Mouse (Mus musculus) embryo, embryonic 10.5 days (tissue): ENCODE measurements around the gene Stat5b.
"Not testable (repeated sequence)": the region's sequence is repeated elsewhere in the genome, so short reads cannot be mapped to it uniquely, and the experiment has no call there.

Experiments
- DNase-seq: peaks from one replicate; pipeline ENCODE4 v3.0.0-alpha.2; 2015; ENCODE audit warnings: low spot score

The Stat5b gene

DNA sequence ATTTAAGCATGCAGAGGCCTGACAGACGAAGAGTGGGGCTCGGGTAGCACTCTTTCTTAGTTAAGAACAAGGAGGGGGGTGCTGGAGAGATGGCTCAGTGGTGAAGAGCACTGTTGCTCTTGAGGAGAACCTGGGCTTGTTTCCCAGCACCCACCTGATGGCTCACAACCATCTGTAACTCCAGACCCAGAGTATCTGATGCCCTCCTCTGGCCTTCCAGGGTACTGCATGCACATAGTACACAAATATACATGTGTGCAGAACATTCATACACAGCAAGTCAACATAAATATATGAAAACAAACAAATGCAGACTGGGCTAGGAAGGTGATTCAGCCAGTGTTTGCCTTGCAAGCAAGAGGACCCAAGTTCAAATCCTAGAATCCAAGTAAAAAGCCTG is 39.4 kb downstream of the Stat5b start:
- no peak for DNase-seq

DNA sequence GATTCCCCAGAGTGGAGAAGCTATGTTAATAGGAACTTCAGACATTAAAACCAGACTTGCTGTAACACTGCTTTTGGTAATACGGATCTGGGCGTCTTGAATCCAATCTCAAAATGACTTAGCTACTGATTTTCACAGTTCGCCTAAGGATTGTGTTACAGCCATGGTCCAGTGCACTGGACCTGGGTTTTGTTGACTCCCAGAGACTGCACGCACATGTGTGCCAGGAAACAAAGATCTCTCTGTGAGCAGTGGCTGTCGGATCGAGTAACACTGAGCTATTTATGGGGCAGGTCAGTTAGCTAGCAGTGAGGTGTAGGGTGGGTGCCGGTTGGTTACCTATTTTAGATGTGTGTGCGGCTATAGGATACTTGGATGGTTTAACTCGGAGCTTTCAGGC is 40.0 kb downstream of the Stat5b start:
- DNase-seq, result no peak

DNA sequence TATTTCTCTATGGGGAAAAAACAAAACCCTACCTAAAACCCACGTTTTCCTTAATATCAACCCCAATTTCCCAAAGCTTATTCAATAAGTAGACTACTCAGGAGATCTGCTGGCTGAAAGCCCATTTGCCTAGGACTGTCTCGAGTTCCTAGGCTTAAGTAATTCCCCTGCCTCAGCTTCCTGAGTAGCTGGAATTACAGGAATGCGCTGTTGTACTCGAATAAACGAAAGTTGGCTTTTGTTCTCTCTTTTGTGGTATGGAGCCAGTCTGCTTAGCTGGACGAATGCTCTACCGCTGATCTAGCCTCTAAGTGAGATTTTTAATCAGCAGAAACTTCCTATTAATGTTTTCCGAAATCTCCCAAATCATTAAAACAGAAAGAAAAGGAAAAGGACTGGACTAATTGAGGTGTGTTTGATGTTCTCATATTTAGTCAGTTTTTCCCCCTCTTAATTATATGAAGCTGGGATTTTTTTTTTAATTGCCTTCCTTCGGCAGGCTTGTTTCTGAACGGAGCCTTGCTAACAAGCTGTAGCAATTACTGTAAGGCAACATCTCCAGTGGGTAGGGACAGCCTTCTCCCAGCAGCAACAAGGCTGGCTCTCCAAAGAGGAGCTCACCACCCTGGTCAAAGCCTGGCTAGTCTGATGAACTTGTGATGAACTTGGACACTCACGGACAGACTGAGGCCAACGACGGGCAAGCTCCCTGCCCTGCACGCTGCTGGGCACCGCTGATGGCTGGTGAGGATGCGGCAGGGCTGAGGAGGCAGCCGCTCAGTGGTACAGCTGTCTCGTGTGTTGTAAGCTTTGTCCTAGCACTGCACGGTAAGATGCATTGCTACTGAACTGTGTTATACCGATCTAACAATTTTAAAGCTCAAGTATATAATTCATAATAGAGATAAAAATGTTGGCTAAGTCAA is 43.9 kb downstream of the Stat5b start:
- DNase-seq, result no peak

DNA sequence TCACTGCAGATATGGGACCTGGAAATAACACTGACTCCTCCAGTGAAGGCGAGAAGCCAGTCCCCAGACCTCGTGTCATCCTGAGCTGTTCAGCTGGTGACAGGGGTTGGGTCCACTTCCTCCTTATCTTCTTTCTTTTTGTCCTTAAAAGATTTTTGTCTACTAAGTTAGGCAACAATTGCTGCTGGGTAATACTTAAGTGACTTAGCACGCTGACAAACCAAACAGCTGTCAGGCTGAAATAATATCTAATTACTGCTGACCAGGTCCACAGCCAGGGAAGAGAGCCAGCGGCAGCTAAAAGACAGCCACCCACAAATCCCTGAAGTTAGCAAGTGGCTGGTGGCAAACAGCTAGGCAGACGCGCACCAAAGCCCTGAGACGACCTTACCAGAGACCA is 45.0 kb downstream of the Stat5b start:
- no peak for DNase-seq

DNA sequence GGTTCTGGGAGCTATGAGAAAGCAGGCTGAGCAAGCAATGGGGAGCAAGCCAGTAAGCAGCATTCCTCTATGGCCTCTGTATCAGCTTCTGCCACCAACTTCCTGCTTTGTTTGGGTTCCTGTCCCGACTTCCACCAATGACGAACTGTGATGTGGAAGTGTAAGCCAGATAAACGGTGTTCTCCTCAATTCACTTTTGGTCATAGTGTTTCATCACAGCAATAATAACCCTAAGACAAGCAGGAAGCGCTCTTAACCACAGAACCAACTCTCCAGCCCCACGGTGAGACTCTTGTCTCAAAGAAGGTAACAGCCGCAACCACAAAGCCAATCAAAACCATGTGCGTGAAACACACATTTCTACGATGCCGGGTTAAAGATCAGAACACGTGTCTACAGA is 46.1 kb downstream of the Stat5b start:
- DNase-seq, result no peak

DNA sequence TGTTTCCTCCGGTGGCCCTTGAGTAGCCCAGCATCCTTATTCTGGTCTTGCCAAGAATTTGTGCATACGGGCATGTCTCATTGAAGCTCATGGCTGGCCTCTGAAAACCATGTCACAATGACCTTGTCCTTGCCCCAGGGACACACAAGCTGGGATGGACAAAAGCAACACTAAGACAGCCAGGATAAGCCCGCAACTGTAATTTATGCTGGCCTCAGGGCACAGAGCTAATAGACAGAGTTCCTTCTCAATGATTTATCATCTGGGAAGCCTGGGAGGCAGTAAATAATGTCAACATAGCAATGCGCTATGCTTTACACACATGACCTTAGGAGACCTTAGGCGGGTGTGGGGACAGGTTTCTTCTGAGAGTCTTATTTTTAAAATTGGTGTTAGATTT is 51.1 kb downstream of the Stat5b start:
- peak; percentile 34 for DNase-seq

DNA sequence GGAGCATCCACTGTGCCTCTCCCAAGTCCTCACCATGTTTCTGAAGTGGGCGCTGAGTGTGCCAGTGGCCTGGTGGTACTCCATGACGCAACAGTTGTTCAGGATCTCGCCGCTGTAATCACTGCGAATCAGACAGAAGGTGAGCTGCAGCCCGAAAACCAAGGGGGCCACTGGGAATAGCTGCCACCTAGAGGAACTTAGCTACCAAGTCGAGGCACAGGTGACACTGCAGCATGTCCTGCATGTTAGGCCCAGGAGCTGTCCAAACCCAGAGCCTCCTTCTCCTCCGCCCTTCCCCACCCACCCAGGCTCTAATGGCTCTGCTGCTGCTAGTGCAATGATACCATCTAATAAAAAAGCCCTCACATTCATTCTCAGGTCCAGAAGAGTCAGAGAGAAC is 53.9 kb downstream of the Stat5b start:
- DNase-seq, result no peak

DNA sequence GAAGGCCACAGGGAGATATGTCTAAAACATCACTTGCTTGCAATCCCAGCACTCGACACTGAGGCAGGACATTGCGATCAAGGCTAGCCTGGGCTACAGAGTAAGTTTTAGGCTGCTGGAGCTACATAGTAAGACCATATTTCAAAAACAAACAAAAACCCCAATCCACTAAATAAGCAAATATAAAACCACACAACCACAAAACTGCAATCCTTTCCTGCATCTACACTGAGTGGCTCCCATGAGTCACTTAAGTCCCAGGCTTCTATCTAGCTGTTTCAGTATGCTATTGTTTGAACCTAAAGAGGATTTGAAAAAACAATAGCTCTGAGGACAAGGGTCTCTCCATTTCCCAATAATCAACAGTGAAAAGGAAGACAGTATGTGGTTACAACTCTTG is 55.1 kb downstream of the Stat5b start:
- DNase-seq, result no peak

DNA sequence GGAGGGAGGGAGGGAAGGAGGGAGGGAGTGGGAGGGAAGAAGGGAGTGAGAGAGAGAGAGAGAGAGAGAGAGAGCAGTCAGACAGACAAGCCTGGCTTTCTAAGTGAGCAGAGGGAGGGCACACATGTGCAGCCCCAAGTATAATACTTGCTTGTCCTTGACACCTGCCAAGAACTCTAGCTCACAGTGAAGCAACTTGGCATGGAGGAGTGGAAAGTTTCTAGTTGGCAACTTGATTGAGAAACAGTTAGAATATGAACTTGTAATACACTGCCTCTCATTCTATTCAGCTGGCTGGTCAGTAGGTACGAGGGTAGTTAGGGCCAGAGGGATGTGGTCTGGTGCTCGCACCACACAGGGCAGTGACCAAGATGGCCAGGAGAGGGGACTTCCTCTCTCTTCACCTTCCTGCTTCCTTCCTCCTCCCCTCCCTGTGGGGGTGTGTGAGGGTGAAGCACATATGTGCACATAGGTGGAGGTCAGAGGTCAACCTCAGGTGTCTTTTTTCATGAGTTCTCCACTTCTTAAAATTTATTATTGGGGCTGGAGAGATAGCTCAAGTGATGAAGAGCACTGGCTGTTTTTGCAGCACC is 59.0 kb downstream of the Stat5b start:
- no peak for DNase-seq

DNA sequence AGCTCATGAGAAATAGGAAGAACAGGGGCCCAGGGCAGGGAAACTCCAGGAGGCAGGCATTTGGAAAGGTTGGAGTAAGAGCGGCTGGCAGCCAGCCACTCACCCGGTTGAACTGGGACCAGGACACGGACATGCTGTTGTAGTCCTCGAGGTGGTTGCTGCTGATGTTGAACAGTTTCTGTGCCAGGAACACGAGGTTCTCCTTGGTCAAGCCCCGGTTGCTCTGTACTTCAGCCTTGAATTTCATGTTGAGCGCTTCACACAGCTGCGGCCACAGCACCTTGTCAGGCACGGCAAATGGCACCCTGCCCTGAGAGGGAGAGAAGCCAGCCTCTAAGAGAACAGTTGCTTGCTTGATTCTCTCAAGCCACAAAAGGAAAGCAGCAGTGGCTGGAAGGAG is 59.9 kb downstream of the Stat5b start:
- not testable (repeated sequence) for DNase-seq

DNA sequence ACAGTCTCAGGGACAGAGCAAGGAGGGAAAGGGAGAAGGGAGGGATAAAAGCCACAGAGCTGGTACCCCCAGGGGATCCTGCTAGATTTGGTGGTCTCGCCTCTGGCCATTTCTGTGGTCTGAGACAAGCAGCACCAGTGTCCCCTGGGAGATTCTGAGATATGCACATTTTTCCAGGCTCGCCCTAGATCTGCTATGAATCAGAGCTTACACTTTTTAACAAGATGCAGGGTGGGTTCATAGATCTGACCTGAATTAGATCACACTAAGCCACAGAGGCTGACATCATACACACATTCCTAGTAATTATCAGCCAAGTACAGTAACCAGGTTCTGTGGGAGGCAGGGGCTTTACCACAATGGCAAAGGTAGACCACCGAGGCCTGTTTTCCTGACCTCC is 60.8 kb downstream of the Stat5b start:
- DNase-seq, result no peak

DNA sequence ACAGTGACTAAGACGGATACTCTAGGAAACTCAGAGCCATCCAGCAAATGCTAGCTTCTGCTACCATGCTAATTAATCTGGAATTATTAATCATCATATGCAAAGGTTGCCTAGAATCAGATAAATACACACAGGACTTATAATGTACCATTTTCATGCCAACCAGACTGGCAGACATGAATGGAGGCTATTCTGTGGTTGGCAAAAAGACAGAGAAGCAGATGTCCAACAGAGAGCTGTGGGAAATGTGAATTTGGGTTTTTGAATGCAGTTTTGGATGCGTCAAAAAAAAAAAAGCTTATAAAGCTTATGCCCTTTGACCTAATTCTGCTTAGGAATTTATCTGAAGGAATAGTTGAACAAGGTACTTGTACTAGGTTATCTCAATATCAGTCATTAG is 64.8 kb downstream of the Stat5b start:
- DNase-seq, result no peak

DNA sequence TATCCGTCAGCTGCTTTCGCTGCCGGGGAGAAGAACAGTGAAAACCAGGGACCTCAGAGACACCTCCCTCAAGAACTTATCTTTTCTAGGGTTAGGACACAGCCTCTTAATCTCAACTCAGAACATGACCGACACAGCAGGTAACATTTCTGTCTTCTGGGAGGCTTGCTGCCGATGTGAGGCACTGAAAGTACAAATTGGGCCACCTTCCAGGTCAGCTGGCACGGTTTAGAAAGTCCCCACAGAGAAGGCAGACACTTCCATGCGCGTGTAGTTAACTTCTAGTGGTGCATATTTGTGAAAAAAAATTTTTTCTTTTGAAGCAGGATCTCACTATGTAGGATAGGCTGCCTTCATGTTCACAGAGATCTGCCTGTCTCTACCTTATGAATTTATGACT is 66.2 kb downstream of the Stat5b start:
- DNase-seq, result no peak

DNA sequence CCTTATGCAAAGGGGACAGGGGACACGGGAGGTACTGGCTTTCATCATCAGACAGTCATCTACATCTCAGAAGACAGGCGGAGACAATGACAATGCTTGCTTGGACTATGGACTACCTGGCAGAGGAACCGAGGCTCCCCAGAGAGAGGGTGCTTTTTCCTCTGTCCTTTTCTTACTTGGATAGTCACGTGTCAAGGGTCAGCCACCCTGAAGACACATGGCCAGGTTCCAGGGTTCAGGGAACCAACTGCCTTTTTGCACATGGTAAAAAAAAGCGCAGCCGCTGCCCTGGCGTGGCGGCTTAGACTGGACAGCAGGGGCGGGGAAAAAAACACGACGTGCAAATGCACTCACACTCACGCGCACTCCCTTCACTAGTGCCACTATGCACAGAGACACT is 68.0 kb downstream of the Stat5b start:
- no peak for DNase-seq

DNA sequence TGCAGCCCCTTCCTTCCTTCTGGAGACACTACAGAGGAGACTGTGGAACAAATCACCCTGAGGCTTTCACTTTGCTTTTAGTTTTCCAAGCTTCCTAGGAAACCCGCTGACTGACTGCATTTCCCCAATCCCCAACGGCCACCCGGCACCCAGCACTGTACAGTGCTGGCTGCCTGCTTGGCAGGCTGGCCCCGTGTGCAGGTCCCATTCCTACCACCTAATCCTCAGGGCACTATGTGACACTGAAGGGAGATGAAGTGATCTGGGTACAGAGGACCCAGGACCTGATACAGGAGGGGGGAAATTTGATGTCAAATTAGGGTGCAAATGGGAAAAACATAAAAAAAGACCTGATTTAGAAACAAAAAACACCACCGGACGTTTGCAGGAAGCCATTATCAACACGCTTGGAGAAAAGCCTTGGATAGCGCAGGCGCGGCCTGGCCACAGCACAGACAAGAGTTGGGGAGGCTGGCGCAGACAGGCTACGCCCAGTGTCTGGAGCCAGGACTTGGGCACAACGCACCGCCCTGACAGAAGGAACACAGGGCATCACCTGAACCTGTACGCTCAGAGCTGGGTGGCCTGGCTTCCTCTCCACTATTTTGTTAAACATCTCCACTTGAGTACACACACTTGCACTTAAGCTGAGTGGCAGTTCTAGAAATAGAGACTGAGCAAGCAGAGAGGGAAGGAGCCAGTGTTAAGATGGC is 68.6 kb downstream of the Stat5b start:
- no peak for DNase-seq

DNA sequence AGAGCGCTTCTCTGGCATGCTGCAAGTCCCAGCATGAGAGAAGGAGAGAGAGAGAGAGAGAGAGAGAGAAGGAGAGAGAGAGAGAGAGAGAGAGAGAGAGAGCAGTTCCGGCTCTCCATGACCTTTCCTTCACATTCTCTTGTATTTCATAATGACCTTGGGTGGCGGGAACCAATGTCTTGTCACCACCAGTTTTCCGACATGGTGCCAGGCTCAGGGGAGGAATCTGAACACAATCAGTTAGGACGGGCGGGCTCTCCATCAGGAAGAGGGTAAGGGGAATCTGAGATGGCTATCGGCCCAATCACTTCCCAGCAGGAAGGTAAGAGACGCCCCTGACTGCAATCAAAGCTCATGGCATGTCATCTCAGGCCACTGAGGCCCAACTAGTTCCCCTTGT is 70.3 kb downstream of the Stat5b start:
- no peak for DNase-seq

DNA sequence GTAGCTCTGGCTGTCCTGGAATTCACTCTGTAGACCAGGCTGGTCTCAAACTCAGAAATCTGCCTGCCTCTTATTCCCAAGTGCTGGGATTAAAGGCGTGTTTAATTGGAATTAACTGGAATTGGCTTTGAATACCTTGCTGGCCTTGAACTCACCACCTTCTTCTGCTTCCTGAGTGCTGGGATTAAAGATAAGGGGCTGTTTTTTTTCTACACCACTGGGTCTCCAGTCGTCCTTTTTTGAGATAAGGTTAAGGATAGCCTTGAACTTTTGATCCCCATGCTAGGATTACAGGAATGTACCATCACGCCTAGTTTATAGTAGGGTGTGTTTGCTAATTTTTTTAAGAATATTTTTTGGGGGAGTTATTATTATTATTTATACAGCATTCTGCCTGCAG is 72.5 kb downstream of the Stat5b start:
- no peak for DNase-seq

DNA sequence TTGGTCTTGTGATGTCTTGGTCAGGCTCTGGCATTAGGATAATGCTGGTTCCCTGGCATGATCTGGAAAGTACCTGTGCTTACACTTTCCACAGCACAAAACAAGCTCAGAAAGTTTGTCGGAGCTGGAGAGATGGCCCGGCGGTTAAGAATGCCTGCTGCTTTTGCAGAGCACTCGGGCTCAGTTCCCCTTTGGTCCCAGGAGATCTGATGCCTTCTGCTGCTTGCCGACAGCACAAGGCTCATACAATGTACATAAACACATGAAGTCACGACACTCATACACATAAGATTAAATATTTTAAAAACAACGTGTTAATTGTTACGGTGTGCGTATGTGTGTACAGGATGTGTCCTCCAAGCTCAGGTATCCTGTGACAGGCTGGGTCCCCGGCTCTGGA is 74.6 kb downstream of the Stat5b start:
- DNase-seq, result no peak

DNA sequence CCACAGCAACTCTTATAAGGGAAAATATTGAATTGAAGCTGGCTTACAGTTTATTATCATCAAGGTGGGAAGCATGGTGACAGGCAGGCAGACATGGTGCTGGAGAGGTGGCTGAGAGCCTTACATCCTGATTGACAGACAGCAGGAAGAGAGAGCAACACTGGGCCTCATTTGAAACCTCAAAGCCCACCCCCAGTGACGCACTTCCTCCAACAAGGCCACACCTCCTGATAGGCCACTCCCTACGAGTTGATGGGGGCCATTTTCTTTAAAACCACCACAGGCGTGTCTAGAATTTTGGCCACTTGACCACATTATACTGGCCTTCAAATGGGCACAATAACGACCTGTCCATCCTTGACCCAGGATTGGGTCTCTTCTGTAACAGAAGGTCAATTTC is 76.3 kb downstream of the Stat5b start:
- DNase-seq, result no peak

DNA sequence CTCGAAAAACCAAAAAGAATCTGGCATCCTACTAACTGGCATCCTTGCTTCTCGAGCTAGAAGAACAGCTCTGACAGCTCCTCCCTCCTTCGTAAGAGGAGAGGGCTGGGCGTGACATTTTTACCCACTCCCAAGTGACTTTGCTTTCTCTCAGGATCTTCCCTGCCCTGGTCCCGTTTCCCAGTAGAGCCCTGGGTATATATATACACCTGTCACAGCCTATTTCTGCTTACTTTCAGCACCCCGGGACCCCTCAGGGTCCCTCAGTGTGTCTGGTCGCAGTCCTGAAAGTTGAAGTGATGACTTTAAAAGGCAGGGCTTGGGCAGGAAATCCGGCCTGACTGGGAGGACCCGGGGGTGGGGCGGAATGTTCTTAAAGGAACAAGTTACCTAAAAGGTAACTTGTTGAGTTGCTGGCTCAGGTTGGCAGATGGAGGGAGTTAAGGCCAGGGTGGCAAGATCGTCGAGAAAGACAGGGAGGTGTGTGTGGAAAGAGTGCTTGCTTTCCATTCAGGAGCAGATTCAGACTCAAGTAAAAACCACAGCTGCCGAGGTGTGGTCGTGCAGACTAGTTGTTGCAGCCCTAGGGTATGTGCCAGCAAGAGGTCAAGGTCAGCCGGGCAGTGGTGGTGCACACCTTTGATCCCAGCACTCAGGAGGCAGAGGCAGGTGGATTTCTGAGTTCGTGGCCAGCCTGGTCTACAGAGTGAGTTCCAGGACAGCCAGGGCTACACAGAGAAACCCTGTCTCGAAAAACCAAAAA is 79.7 kb downstream of the Stat5b start, which contains the start of gene Ghdc:
Ghdc (minus strand) TSS at position 312 of the 763 bp plus-strand sequence.
- peak; percentile 78 for DNase-seq

DNA sequence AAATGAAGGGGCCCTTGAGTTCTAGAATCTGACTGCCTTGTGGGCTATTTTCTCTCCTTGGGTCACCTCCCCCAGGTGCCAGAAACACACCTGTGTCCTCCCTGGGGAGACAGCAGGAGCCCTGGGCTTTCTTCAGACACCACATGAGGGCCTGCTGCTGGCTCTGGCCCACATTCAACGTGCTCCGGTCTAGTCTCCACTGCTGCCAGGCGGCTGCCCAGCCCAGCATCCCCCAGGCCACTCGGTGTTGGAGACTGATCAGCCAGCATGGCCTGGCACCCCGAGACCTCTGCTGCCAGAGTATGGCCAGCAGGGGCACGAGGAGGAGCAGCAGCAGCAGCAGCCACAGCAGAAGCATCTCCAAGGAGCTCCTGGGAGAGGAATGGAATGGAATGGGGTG is 80.5 kb downstream of the Stat5b start:
- no peak for DNase-seq

DNA sequence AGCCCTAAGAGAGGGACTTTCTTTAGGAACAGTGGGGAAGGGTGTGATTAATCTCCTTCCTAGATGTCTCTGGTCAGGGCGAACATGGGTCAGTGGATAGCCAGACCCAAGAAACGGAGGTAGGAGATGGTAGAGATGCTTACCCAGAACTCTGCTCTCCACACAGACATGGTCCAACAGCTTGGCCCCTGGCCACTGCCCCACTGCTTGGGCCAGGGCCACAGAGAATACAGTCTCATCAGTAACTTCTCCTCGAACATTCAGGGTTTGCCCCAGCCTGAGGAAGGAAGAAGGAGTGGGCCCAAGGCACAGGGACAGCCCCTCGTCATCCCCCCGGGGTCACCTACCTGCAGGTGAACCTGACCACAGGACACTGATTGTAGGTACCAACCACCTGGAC is 82.7 kb downstream of the Stat5b start:
- no peak for DNase-seq
